Mouse (Mus musculus) gastrocnemius, postnatal 36 days (tissue): ENCODE data around the gene Supt5. TPM values are rescaled to one million over a fixed set of nuclear protein-coding genes. Genes with fewer than 3 reads are reported as not detected.

Experiments
- DNase-seq, 2 experiments: peaks; one replicate each; pipeline ENCODE4 v3.0.0; 2022
- intact Hi-C: fragments of 180-260 bp; cut with DNase I; formaldehyde crosslinking; loops from one replicate; pipeline ENCODE4 v1.15.1; 2025
- total RNA-seq, 2 experiments: library from RNA; stranded (reverse); gene quantifications; 2 replicates each; pipeline ENCODE4 v1.2.3; 2021

The Supt5 gene
- total RNA-seq, 2 experiments from 2014 or later: 52.0 to 61.4 TPM

DNA sequence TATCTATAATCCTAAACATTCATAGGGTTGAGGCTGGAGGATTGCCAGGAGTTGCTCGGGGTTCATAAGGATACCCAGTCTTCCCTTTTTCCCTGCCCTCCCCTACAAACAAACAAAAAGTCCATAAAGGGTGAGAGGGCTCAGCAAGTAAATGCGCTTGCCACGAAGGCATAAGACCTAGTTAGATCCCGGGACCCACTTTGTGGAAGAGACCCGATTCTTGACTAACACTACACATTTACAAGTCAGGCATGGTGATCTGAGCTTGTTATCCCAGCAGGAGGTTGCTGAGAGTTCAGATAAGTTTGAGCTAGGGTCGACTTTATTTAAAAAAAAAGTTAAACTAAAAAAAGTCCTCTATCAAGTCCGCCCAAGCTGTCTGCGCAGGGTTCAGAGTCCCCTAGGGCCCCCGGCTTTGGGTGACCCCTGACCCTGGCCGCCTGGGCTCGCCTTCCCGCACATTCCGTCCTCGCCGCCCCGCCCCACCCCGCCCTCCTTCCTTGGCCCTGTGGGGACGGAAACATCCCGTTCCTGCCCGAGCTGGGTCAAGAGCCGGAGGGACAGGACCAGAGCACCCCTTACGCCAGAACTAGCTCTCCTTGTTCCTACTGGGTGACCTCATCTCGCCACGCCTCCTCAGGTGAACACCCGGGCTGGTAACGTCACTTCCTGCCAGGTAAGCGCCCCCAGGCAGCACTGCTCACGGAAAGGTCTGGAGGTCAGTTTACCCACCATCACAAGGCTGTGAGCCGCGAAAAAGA is 37.6 kb upstream of the Supt5 start:
- peak; percentile 72 to 87 for DNase-seq
- intact Hi-C loops: no loop called here

DNA sequence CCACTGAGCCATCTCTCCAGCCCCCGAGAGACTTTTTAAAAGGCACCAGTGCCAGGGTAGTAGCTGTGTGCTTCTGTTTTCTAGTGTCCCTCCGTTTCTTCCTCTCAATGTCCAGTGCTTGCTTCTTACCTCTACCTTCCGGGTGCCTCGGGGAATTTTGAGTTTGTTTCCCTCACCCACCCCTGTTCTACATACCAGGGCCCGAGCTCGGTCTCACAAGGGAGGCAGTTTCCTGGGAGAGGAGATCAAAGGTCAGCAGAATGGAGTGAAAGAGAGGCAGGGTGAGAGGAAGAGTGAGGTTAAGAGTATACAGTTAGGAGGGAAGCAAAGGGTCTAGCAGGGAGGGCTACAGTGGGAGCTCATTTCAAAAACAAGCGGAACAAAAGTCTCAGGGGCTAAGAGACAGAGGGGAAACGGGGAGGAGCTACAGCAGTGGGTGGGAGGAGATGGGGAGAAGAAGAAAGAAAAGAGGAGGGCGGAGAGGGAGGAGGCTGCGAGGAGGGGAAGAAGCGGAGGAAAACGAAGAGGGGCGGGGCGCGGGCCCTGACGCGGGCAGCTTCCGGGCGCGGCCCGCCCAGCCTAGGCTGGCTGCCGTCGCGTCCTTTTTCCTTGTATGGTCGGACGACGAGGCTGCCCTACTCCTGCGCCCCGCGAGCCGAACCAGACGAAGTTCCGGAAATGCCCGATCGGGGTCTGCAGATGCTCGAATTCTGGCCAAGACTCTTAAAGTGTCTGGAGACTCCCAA is 36.8 kb upstream of the Supt5 start:
- intact Hi-C loops: no loop called here
- DNase-seq: peak; percentile 84 to 91

DNA sequence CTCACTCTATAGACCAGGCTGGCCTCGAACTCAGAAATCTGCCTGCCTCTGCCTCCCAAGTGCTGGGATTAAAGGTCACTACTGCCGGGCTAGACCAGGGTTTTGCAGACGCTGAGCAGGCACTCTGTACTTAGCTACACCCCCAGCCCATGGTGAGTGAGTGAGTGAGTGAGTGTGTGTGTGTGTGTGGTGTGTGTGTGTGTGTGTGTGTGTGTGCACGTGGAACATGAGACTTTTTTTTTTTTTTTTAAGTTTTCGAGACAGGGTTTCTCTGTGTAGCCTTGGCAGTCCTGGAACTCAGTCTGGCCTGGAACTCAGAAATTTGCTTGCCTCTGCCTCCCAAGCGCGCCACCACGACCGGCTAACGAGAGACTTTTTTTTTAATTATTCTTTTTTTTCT is 36.1 kb upstream of the Supt5 start:
- intact Hi-C loops: no loop called here
- no peak for DNase-seq

DNA sequence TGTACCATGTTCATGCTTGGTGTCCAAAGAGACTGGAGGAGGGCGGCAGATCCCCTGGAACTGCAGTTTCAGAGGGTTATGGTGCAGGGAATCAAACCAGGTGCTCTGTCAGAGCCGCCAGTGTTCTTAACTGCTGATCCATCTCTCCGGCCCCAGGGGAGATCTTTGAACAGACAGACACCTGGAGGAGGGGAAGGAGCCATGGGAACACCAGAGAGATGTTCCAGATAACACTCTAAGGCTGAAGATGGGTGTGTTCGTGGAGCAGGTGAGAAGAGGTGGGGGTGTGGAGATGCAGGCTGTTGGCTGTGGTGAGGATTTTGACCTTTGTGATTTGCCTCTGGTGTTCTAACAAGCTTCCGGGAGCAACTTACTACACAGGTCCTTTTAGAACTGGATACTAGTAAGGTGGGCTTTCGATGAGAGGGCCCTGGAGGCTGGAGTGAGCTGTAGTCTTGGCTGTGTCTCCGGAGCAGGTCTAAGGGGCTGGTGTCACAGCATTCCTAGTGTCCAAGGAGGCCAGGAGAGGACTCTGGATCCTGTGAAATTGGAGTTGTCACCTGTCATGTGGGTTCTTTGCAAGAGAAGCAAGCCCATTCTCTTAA is 35.4 kb upstream of the Supt5 start:
- intact Hi-C loops: loop anchor here (1.0 kb wide), 1 partner anchor 12 kb away; no protein-coding TSS in a partner anchor
- no peak for DNase-seq

DNA sequence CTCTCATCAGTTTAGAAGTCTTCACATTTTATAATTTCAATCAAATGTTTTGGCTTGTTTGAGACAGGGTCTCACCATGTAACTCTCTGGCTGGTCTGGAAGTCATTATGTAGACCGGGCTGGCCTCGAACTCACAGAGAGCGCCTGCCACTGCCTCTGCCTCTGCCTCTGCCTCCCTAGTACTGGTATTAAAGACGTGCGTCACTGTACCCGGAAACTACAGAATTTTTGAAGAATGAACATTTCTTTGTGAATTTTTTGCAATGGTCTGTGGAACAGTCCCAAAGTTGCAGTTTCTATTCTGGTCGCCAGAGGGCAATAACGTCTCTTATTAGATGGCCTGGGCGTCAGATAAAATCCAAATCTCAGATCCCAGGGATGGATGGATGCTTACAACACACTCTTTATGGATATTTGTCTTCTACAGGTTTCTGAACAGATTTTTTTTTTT is 34.6 kb upstream of the Supt5 start:
- DNase-seq: peak in 1 of 2 experiments; percentile 72
- intact Hi-C loops: loop anchor here (1.0 kb wide), 1 partner anchor 13 kb away; no protein-coding TSS in a partner anchor

DNA sequence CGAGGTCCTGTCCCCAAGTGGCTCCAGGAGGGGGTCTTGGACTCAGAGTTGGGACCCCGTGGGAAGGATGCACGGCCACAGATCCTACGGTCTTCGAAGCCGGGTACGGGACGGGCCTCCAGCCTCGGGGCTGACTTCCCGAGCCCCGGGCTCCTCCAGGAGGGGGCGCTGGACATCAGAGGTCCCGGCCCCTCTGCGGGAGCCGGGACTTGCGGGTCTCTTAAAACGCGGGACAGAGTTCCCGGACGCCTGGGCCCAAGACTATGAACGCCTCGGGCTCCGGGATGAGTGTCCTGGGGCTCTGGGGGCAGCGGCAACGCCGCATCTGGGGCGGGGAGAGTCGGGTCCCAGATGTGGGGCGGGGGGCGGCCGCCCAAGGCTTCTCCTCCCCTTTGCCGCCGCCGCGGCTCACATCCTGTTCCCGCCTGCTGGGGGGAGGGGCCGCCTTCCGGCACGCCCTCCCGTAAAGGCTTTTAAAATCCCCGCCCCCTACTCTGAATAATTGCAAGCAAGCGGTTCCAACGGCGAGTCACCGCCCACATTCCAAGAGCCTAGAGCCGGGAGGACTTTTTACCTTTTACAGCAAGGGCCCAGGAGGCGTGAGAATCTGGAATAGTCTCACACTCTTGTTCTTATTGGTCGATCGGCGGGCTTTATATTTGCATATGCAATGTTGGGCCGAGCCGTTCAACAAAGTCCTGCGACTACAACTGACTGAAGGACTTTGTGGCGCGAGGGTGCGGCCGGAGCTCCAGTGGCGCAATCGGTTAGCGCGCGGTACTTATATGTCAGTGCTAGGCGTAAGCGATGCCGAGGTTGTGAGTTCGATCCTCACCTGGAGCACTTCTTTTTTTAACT is 33.9 kb upstream of the Supt5 start, which contains the start of gene Plekhg2:
Gene Plekhg2 (minus strand): TSS at position 349 of the 858 bp plus-strand sequence.
- intact Hi-C loops: loop anchor here (1.0 kb wide), 1 partner anchor 14 kb away; no protein-coding TSS in a partner anchor
- DNase-seq: peak; percentile 96 to 99

DNA sequence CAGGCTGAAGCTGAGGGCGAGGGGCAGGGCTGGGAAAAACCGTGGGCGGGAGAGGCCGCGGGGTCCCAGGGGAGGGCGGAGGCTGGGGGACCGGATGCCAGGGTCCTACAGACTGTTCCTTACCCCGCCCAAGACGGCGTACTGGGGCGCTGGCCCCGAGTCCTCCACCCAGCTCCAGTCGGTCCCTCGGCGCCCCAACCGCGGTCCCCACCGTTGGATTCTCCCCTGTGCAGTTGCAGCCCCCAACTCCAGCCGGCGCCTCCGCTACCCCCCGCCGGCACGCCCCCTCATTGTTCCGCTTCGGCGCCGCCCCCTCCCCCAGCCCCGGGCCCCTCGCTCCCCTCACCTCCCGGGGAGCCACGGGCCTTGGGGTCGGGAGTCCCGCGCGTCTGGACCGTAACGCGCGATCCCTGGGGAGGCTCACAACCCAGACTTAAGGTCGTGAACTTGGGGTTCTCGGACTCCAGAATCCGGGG is 33.0 kb upstream of the Supt5 start:
- intact Hi-C loops: no loop called here
- peak in 1 of 2 experiments; percentile 74 for DNase-seq

DNA sequence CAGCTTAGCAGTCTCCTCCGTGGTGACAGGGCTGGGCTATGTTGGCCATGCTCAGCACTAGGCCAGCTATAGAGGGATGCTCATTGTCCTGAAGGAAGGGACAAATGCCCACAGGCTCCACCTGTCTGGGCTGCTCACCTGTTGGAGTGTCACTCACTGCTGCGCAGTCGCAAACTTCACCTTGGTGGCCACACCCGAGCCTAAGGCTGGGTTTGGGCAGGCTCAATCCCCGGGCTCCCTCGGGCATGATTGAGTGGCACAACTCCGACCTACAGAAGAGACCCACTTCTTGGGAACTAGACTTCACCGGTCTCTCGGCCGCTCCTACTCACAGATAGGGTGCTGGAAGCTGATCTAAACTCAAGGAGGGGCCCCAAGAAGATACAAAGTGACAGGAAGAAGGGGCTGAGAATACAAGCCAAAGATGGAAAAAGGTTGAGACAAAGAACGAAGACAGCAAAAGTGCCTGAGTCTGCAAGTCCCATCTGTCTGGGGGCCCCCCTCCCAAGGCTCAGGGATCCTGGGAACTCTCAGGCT is 32.5 kb upstream of the Supt5 start:
- intact Hi-C loops: no loop called here
- no peak for DNase-seq

DNA sequence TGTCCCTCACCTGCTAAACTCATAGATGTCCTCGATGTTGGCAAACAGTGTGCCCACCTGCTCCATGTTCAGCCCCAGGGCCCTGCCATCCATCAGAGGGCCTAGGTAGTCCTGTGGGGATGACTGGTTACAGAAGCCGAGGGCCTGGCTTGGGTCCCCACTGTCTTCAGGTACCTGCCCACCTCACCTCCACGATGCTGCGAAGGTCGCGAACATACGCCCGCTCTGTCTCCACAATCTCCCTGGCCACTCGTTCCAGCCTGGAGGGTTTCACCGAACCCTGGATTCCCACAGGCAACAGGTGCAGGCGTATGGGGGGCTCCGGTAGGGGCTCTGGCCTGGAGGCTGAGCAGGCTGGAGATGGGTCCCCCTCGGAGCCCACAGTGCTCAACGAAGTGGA is 31.5 kb upstream of the Supt5 start:
- intact Hi-C loops: no loop called here
- no peak for DNase-seq

DNA sequence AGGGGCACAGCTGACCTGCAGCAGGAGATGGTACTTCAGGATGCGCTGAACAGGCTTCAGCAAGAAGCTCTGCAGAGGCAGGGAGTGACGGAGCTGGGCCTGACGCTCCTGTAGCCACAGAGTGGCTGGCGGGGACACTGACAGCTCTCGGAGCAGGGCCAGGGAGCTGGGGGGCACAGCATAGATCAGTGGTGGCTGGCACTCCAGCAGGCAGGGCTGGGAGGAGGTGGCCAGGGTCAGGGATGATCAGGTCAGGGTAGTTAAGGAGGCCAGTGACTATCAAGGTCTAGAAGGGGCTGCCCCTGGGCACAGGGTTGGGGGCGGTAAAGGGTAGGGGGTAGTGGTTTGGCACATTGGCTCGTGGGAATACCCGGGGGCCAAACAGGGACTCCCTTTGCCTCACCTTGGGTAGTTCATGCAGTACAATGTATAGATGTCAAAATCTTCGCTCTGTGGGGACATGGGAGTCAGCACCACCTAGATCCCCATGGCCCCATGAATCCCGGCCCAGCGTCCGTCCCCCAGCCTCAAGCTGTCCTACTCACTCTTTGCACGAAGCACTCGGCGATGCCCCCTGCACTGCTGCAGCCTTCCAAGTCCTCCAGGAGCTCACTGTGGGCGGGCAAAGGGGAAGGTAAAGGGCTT is 29.9 kb upstream of the Supt5 start:
- no peak for DNase-seq
- intact Hi-C loops: no loop called here

DNA sequence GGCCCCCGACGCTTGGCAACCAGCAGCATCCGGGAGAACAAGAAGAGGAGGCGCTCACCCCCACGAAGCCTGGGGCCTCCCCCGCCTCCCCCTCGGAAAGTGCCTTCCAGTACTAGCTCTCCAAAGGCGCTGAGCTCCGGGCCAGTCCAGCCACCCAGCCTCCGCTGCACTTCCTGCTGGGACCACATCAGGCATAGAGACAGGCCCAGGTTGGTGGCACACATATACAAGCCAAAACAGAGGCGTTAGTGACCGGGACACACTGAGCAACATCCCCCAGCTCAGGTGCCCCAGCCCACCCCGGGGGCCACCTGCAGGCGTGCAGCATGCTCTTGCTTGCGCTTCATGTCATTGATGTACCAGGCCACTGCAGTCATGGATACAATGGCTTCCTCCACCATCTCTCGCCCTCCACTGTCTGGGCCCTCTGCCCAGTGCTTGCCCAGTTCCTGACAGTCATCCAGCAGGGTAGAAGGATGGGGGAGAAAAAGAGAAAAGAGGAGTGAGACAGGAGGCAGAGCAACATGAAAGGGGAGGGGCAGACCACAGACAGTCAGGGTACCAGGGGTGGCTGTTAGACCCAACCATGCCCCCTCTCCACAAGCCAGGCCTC is 29.2 kb upstream of the Supt5 start:
- no peak for DNase-seq
- intact Hi-C loops: no loop called here

DNA sequence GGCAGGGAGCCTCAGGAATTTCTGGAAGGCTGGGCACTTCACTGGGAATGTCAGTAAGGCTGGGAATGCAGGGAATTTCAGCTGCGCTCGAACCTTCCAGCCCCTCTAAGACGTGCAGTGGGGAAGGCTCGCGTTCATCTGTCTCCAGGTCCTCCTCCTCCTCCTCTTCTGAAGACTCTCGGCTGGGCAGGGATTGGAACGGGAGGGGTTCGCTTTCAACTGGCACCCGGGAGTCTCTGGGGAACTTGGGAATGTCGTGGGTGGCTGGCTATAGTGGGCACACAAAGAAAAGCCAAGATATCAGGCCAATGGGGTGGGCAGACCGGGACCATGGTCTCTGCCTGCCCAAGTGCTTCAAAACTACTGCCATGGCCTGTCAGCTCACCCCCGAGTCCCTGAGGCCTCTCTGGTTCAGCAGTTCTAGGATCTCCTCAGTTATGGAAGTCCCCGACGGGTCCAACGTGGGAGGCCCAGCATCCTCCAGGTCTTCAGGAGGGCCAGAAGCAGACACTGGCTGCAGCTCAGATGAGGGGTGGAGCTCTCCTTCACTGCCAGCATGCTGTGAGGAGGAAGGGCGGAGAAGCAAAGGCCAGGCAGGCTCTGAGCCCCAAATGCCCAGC is 24.0 kb upstream of the Supt5 start:
- intact Hi-C loops: no loop called here
- DNase-seq: no peak

DNA sequence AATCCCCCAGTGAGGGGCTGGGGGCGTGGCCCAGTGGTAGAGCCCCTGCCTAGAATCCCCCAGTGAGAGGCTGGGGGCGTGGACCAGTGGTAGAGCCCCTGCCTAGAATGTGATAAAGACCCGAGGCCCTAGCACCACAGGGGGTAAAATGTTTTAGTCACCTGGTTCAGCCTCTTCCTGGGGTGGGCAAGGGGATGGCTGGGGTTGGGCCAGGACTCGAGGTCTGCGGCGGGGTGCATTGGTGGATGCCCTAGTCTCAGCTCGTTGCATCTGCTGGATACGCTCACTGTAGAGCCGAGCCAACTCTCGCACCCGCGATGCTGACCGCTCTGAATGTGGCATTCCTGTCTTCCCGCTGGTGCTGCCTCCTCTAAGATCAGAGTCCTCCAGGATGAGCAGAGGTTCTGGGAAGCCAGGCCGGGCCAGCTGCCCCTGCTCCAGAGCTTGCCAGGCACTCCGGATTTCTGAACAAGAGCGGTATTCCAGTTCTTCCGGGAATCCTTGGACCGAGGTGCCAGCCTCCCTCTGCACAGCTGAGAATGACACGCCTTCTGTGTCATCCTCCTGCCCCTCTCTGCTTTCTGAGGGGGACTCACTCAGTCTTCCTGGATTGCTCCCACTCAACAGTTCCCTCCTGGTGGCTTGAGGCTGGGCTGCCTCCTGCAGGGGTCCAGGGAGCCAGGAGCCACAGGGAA is 23.2 kb upstream of the Supt5 start:
- intact Hi-C loops: no loop called here
- DNase-seq: no peak

DNA sequence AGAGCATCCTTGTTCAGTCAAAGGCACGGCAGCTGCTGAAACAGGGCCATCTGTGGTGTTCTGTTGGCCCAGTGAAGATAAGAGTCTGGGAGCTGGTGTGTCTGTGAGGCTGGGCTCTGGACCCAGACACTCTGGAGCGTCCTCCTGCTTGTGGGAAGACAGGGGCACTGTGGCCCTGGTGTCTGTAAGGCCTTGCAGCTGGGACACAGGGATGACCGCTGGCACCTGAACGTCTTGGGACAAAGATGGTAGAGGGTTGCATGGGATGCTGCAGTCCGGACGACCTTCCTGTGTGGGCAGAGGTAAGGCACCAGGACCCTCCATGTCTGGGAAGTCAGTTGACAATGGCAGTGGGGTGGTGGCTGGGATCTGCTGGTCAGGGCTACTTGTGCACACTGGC is 21.7 kb upstream of the Supt5 start:
- intact Hi-C loops: no loop called here
- no peak for DNase-seq

DNA sequence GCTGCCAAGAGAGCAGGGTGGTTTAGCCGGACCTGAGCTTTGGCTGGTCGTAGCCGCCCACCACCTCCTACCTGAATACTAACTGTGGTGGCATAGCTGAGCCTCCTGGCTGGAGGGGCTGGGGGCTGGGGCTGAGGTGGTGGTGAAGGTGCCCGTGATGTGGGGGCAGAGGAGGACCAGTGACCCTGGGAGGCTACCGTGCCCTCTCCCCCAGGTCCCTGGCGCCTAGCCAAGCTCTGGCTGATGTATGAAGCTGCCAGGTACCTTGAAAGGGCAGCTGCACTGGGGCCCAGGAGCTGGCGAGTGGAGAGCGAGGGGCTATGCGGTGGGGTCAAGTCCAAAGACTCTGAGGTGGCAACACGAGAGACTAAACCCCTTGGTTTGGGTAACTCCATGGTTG is 21.3 kb upstream of the Supt5 start:
- no peak for DNase-seq
- intact Hi-C loops: no loop called here

DNA sequence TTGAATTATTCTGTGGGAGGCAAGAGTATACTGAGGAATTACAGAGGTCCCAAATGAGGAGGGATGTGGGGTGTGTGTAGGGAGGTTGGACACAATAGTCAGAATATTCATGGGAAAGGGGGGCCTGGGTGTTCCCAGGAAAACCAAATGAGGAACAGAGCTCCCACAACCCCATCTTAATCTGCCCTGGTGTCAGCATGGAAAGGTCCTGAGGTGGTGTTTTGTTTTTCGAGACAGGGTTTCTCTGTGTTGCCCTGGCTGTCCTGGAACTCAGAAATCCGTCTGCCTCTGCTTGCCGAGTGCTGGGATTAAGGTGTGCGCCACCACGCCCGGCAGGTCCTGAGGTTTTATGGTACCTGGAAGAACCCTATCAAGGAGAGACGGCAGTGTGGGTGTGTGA is 19.9 kb upstream of the Supt5 start:
- intact Hi-C loops: no loop called here
- no peak for DNase-seq

DNA sequence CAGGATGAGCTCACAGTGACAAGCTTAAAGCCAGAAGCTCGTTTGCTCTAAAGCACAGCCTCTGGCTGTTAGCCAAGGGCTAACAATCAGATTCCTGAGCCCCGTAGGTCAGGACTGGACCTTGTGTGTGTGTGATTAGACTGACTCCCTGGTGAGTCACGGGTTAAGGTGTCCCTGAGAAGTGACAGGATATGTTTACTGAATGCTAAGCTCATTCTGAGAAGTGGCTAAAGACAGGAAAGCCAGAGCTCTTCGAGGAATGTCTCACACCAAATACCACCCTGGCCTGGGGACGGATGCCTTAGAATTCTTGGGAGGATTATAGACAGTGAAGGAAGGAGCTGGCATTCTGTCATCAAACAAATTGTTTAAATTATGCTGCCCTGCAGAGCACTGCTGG is 19.4 kb upstream of the Supt5 start:
- intact Hi-C loops: no loop called here
- no peak for DNase-seq

DNA sequence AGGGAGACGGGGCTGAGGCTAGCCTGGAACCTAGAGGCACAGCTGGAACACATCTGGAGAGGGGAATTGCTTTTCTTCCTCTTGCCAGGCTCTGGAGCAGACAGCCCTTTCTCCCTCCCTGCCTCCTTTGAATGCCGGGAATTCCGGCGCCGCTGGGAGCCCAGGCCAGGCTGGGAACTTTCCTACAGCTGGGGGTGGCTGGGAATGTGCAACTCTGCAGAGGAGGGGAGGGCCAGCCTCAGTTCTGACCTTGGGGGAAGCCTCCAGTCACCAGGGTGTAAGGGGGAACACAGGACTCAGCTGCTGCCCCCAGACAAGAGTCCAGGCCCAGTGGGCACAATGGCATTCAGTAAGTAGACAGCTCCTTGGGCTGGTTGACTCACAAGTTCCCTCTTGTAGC is 18.4 kb upstream of the Supt5 start:
- intact Hi-C loops: no loop called here
- no peak for DNase-seq
